Mouse (Mus musculus) lung, embryonic 14.5 days (tissue): Measurements from ENCODE around the gene Ehmt1. TPM values are rescaled to one million over a fixed set of nuclear protein-coding genes. Genes with fewer than 3 reads are reported as not detected.

Source experiments
- ATAC-seq: fragments of 200-750 bp; cut with Nextera tagmentation; 2 replicates; pipeline ENCODE4 v1.8.0; 2017; ENCODE audit warnings: mild to moderate bottlenecking, moderate TSS enrichment, moderate library complexity; ENCODE audit not compliant: insufficient read depth
- DNase-seq: peaks from one replicate; pipeline ENCODE4 v3.0.0-alpha.2; 2015
- H3K27ac ChIP-seq: fragments of 300-500 bp; sonication (generic); 2 replicates; pipeline ENCODE4 v1.5.1; 2014; ENCODE audit warnings: low read depth, mild to moderate bottlenecking, moderate library complexity
- H3K27me3 ChIP-seq: fragments of 300-500 bp; sonication (generic); 2 replicates; pipeline ENCODE4 v1.6.1; 2014; ENCODE audit warnings: low read length, control low read depth; ENCODE audit not compliant: insufficient read depth
- H3K36me3 ChIP-seq: fragments of 300-500 bp; sonication (generic); 2 replicates; pipeline ENCODE4 v1.6.1; 2014; ENCODE audit warnings: control low read depth; ENCODE audit not compliant: insufficient read depth
- H3K4me1 ChIP-seq: fragments of 300-500 bp; sonication (generic); 2 replicates; pipeline ENCODE4 v1.6.1; 2014; ENCODE audit warnings: antibody characterized with exemption, control low read depth; ENCODE audit not compliant: insufficient read depth
- H3K4me2 ChIP-seq: fragments of 300-500 bp; sonication (generic); 2 replicates; pipeline ENCODE4 v1.6.1; 2014; ENCODE audit warnings: mild to moderate bottlenecking
- H3K4me3 ChIP-seq: fragments of 300-500 bp; sonication (generic); 2 replicates; pipeline ENCODE4 v1.5.1; 2014; ENCODE audit warnings: low read depth, low read length
- H3K9ac ChIP-seq: fragments of 300-500 bp; sonication (generic); 2 replicates; pipeline ENCODE4 v1.6.1; 2014
- H3K9me3 ChIP-seq: fragments of 300-500 bp; sonication (generic); 2 replicates; pipeline ENCODE4 v1.6.1; 2016; ENCODE audit warnings: low read depth, low read length, control low read depth
- CTCF ChIP-seq: IDR thresholded peaks from 2 replicates; pipeline ENCODE4 v1.5.1; 2016; ENCODE audit warnings: antibody characterized with exemption, low read depth
- WGBS: fragments of 180-500 bp; shearing (Covaris S2); extraction: QIAGEN DNeasy Blood & Tissue Kit; methylation state at CpG from one replicate; pipeline ENCODE4 v1.1.7; 2014; 5-methylcytosine and 5-hydroxymethylcytosine counted together
- polyA plus RNA-seq: library from polyadenylated mRNA; unstranded; fragments of >200 nt; fragmentation: Nextera tagmentation; extraction: Ambion mirVana; gene quantifications from 2 replicates; pipeline ENCODE4 v1.2.1, GENCODE M21; 2014

The Ehmt1 gene
- polyA plus RNA-seq = 89.2 and 94.5 TPM in 2 replicates

DNA sequence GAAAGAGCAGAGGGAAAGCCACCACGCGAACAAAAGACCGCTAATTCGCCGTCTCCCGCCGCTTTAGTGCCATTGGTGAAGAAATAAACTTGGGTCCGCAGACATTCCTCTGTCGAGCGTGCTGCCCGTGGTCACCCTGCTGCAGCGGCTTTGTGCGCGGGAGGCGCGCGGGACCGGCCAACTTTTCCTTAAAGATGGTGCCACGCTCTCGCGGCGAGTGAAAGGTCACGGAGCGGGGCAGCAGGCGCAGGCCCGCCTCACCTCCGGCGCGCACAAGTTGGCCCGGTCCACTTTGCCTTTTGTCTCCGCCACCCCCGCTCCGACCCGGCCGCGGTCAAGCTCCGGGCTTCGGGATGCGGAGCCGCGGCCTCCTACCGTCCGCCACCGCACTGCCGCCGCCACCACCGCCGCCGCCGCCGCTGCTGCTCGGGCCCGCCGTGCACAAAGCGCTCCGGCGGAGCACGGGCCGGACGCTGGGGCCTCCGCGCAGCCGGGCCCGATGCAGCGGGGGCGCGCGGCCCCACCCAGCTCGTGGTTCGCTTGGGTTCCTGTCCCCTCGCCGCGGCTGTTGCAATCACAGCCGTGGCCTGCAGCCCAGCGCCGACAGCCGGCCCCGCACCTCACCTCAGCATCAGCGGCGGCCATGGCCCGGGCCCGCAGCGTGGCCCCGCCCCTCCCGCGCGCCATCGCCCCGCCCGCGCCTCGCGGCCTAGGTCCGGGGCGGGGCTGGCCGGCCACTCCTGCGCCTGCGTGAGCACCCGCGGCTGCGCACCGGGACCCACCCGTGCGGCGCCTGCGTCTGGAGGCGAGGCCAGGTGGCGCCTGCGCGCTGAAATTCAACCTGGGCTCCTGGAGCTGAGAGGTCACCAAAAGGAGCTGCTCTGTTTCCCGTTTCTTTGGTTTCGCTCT is at the start of gene Ehmt1:
Ehmt1 (minus strand) TSS at position 685 of the 909 bp plus-strand sequence.
- ATAC-seq (peak; percentile 98), DNase-seq (peak; percentile 96)
- H3K36me3 ChIP-seq = no peaks in the 10 kb centered on the region
- H3K9ac ChIP-seq = peak within 1 kb of the TSS; percentile 98
- WGBS = under 1% methylated on average over 101 of the region's 112 CpGs
- peak; percentile 3; the same call in 1 of the 2 replicates for TF ChIP-seq CTCF
- H3K27ac ChIP-seq = peak within 1 kb of the TSS; percentile 94
- peak within 1 kb of the TSS; percentile 93 for H3K4me3 ChIP-seq
- no peaks in the 10 kb centered on the region for H3K9me3 ChIP-seq
- no peaks in the 10 kb centered on the region for H3K27me3 ChIP-seq
- peaks cover 7% of the 10 kb centered on the region; the same call in 1 of the 2 replicates for H3K4me1 ChIP-seq
- peak within 1 kb of the TSS; percentile 71 for H3K4me2 ChIP-seq

- DNase-seq (peak; percentile 94), ATAC-seq (peak; percentile 89)
- H3K27ac ChIP-seq = 0 out of 2 replicates have a peak within 1 kb of the TSS, but pooled peaks have one; percentile 33
- under 1% methylated on average over 28 of the region's 28 CpGs for WGBS
- H3K9ac ChIP-seq = peak within 1 kb of the TSS; percentile 83
- H3K4me1 ChIP-seq = no peaks in the 10 kb centered on the region
- peak; percentile 94 for TF ChIP-seq CTCF
- H3K4me3 ChIP-seq = peak within 1 kb of the TSS; percentile 76
- H3K36me3 ChIP-seq = peaks cover 53% of the 10 kb centered on the region
- H3K27me3 ChIP-seq = no peaks in the 10 kb centered on the region
- no peaks in the 10 kb centered on the region for H3K9me3 ChIP-seq
- H3K4me2 ChIP-seq = peak within 1 kb of the TSS; percentile 61
Measured at GRCm38 (mm10) chr2:24962304-24963000, 43.0 kb upstream of the Ehmt1 start, which contains the start of gene Dph7. Gene Dph7, plus strand, starts transcription at chr2:24962400.

DNA sequence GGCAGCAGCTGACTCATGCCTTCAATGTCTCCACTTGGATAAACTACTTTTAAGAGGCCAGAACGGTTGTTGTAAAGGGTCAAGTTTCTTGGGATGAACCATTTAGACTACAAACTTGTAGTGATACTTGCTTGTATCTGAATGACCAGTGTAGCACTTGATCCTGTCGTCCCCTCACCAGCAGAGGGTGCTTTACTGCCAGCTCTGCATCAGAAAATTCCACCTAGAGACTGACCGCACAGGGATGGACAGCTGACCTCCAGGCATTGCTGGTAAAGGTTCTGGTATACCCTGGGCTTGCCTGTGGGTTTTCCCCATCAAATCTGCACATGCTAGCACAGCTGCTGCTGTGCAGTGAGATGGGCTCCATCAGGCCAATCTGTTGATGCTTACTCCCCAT is 41.5 kb upstream of the Ehmt1 start:
- peaks cover 54% of the 10 kb centered on the region for H3K36me3 ChIP-seq
- 30% methylated on average over 3 of the region's 3 CpGs for WGBS
- no peak overlapping the region for H3K4me3 ChIP-seq
- no peaks in the 10 kb centered on the region for H3K27me3 ChIP-seq
- DNase-seq (peak; percentile 52), ATAC-seq (no peak)
- H3K9me3 ChIP-seq = no peaks in the 10 kb centered on the region
- no peak overlapping the region for H3K9ac ChIP-seq
- H3K27ac ChIP-seq = no peak overlapping the region
- H3K4me2 ChIP-seq = no peak overlapping the region
- H3K4me1 ChIP-seq = no peaks in the 10 kb centered on the region
- peak; percentile 60 for TF ChIP-seq CTCF

DNA sequence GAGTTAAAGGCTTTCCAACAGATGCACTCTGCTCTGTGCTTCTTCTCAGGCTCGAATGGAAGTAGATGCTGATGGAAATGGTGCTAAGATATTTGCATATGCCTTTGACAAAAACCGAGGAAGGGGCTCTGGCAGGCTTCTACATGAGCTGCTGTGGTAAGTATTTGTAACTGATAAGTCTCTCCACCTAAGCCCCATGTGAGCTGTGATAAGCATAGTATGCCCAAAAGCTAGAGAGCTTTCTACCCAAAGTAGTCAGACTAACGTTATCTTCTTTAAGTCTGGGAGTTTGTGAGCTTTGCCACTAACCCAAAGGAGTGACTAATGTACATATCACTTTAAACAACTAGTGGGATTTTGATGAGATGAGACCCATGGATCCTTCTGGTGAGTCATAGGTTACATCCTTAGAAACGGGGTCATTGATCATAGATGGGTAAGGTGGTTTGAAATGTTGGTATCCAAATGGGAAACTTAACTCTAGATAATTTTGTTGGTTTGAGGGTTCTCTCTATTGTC is 33.2 kb upstream of the Ehmt1 start:
- Histone ChIP-seq H3K4me2 (no peak overlapping the region), H3K4me1 (peaks cover 5% of the 10 kb centered on the region; the same call in 1 of the 2 replicates), H3K4me3 (no peak overlapping the region), H3K36me3 (peaks cover 55% of the 10 kb centered on the region), H3K27ac (no peak overlapping the region), H3K9ac (no peak overlapping the region), H3K27me3 (no peaks in the 10 kb centered on the region), H3K9me3 (no peaks in the 10 kb centered on the region)
- ATAC-seq = no peak
- no peak for DNase-seq
- no peak for TF ChIP-seq CTCF
- 81% methylated on average over 4 of the region's 4 CpGs for WGBS

- Histone ChIP-seq H3K36me3 (peaks cover 34% of the 10 kb centered on the region), H3K4me2 (peak overlapping the region; percentile 89), H3K4me3 (peak overlapping the region; percentile 97), H3K27me3 (no peaks in the 10 kb centered on the region), H3K4me1 (peaks cover 5% of the 10 kb centered on the region; the same call in 1 of the 2 replicates), H3K9ac (peak overlapping the region; percentile 90), H3K27ac (peak overlapping the region; percentile 46; the same call in 1 of the 2 replicates), H3K9me3 (no peaks in the 10 kb centered on the region)
- under 1% methylated on average over 31 of the region's 31 CpGs for WGBS
- DNase-seq (peak; percentile 42), ATAC-seq (no peak)
- no peak for TF ChIP-seq CTCF
Measured at GRCm38 (mm10) chr2:24950189-24950535, 30.7 kb upstream of the Ehmt1 start.

- Histone ChIP-seq H3K27ac (peak within 1 kb of the TSS; percentile 46; the same call in 1 of the 2 replicates), H3K4me1 (peaks cover 5% of the 10 kb centered on the region; the same call in 1 of the 2 replicates), H3K4me2 (peak within 1 kb of the TSS; percentile 89), H3K9me3 (no peaks in the 10 kb centered on the region), H3K36me3 (peaks cover 29% of the 10 kb centered on the region), H3K9ac (peak within 1 kb of the TSS; percentile 90), H3K4me3 (peak within 1 kb of the TSS; percentile 97), H3K27me3 (no peaks in the 10 kb centered on the region)
- DNase-seq = peak; percentile 98
- peak; percentile 97 for ATAC-seq
- TF ChIP-seq CTCF = no peak
- under 1% methylated on average over 98 of the region's 108 CpGs for WGBS
Measured at GRCm38 (mm10) chr2:24949421-24950188, 30.2 kb upstream of the Ehmt1 start, which contains the start of gene Zmynd19. Gene Zmynd19, plus strand, starts transcription at chr2:24949792.
